Mouse (Mus musculus) granulocyte monocyte progenitor cell, adult 5-6 weeks (primary cell): ENCODE measurements around the gene Olfml3. TPM values are rescaled to one million over a fixed set of nuclear protein-coding genes. Genes with fewer than 3 reads are reported as not detected.

Experiments used
- ATAC-seq: replicated peaks from 2 replicates; pipeline ENCODE4 v1.8.0; 2016; ENCODE audit warnings: mild to moderate bottlenecking, moderate TSS enrichment, inconsistent platforms; ENCODE audit not compliant: poor library complexity, severe bottlenecking
- total RNA-seq, 2 experiments: library from RNA; stranded (forward) in 1 of 2; stranded (reverse) in 1 of 2; fragments of 200-712, 200-1000 nt in 1 of 2; fragments of >200 nt in 1 of 2; fragmentation: Nextera tagmentation in 1 of 2; gene quantifications; 2 replicates each; pipeline ENCODE4 v1.2.3; 2014 to 2017

Olfml3 gene
- total RNA-seq, 2 experiments from 2014 or later: not detected

GRCm38 (mm10) chr3:103745001-103745770, 7.4 kb upstream of the Olfml3 start:
- peak; percentile 64 for ATAC-seq

DNA sequence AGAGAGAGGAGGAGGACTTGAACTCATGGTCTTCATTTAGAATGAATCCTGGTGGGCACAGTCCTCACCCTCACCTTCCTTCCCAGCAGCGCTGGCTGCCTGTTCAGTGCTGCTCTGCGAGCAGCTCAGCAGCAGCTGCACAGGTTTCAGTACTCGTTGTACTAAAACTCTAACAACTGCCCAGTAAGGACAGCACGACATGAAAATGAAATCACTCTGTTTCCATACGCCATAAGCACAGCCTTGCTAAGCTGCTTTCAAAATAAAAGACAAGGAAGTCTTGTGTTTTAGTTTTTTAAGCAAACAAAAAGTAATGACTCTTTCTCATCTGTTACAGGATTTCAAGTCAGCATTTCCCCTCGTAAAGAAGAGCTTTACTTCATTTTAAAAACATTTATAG, 5.4 kb upstream of the Olfml3 start:
- ATAC-seq: no peak

- peak; percentile 47 for ATAC-seq
Observed at GRCm38 (mm10) chr3:103740342-103740741, 2.5 kb upstream of the Olfml3 start.

DNA sequence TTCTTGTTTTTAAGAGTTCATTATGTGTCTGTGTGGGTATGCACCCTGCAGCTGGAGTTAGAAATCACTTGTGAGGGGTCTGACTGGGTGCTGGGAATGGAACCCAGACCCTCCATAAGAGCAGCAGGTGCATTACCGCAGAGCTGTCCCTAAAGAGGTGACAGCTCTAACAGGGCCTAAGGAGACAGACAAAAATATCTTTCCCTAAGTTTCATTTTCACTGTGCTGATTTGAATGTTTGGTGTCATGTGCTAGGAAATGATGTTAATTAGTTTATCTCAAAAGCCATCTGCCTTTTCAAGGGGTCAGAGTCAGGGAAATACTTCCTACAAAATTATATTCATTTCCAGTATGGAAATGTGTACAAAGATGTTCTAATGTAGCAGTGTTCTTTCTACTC, 1.5 kb upstream of the Olfml3 start, which contains the start of gene Gm10964:
Gm10964 (plus strand) TSS at position 38 of the 400 bp plus-strand sequence.
- no peak for ATAC-seq

- no peak for ATAC-seq
Observed at GRCm38 (mm10) chr3:103737061-103737754, 593 bp downstream of the Olfml3 start.

DNA sequence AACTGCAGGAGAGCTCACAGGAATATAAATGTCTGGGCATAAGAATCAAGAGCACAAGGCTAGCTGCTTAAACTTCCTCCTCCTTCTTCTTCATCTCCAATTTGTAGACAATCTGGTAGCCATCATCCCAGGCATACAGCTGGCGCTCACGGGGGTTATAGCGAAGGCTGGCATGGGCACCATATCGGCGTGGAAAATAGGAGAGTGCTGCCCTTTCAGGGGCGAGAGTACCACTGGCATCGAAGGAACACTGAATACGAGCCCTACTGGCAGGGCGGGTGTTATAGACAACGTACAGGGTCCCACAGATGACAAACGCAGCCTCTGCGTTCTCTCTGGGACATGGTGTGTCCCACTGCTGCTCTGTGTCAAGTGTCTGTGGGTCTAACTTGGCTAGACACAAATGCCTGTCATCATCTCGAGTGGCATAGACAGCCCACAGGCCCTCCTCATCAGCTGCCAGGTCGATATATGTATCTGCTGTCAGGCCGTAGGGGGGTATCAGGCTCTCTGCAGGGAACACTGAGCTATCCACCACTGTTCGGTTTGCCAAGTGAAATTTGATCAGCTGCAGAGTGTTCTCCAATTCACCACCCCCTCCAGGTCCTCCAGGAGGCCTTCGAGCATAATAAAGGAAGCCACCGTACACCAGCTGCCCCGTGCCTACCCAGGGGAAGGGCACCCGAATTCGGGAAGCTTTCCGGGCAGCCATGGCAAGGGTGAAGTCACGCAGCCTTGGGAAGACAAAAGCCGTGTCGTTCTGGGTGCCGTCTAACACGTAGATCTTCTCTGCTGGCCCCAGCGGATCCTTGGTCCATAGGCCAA, 1.8 kb downstream of the Olfml3 start:
- ATAC-seq: no peak

GRCm38 (mm10) chr3:103734696-103735519, 2.9 kb downstream of the Olfml3 start:
- peak; percentile 74 for ATAC-seq

GRCm38 (mm10) chr3:103733799-103734695, 3.8 kb downstream of the Olfml3 start:
- no peak for ATAC-seq

DNA sequence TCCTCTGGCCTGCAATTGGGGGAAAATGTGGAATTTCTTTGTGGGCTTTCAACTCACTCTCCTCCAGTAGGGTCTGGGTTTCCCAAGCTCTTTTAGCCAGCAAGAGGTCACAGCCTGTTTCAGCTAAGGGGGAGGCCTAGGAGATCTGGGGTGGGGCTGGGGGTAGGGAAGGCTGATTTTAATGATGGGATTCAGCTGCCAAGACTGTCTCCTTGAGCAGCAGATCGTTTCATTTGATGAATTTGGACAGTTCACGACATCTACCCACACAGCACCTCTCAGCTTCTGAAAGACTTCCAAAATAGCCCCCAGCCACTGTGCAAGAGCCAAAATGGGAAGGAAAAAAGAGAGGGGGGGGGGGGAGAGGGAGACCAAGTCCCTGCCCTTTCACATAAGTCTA, 4.6 kb downstream of the Olfml3 start:
- ATAC-seq: no peak

- ATAC-seq: no peak
Observed at GRCm38 (mm10) chr3:103732116-103732515, 5.7 kb downstream of the Olfml3 start.

GRCm38 (mm10) chr3:103729850-103730249, 8.0 kb downstream of the Olfml3 start:
- ATAC-seq: no peak

DNA sequence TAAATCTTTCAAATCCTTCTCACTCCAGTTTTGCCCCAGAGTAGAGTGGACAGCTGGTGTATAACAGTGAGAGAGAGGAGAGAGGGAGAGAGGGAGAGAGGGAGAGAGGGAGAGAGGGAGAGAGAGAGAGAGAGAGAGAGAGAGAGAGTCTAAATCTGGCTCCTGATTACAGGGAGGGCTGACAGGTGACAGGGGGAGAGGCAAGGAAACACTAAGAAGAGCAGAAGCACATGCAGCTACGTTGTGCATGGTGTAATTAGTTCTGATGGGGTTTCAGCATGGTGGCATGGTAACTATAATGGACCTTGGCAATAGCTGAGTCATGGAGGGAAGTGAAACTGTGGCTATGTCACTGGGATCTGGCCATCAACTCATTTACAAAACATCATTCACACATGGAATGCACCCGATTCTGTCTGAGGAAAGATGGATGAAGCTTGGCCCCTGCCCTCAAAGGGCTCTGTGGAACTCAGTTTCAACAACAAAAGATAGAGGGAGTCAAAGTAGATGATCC, 9.9 kb downstream of the Olfml3 start:
- ATAC-seq: peak; percentile 98

DNA sequence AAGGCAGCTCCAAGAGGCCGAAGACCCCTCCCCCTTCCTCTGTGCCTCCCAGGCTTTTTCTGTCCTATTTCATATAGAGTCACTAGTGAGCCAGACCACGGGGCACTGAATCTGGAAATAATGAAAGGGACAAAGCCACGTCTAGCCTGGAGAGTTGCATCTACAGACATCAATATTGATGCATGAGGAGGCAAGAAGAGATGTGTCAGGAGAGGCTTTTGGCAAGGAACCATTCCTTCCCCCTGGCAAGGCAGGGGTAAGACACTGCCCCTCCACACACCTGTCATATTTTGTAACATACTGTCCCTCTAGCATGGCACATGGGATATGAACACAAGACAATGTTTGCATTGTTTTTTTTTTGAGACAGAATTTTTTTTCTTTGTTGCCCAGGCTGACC, 11.2 kb downstream of the Olfml3 start:
- no peak for ATAC-seq

- ATAC-seq: no peak
Observed at GRCm38 (mm10) chr3:103724137-103724536, 13.7 kb downstream of the Olfml3 start.

DNA sequence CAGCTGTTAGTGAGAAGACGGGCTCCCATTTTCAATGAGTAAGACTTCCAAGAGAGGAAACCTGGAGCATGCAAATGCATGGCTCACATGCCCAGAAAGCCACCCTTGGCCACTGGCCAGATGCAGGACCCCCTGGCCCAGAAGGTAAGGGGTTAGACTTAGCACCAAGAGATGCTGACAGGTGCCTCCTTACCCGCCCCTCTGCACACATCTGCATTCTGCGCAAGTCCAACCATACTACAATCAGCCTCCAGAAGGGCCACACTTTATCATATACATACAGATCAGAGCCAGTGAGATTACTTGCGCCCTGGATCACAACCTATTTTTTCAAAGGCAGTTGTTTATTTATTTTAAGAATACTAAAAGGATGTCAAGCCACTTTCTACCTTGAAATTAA, 19.1 kb downstream of the Olfml3 start:
- no peak for ATAC-seq

DNA sequence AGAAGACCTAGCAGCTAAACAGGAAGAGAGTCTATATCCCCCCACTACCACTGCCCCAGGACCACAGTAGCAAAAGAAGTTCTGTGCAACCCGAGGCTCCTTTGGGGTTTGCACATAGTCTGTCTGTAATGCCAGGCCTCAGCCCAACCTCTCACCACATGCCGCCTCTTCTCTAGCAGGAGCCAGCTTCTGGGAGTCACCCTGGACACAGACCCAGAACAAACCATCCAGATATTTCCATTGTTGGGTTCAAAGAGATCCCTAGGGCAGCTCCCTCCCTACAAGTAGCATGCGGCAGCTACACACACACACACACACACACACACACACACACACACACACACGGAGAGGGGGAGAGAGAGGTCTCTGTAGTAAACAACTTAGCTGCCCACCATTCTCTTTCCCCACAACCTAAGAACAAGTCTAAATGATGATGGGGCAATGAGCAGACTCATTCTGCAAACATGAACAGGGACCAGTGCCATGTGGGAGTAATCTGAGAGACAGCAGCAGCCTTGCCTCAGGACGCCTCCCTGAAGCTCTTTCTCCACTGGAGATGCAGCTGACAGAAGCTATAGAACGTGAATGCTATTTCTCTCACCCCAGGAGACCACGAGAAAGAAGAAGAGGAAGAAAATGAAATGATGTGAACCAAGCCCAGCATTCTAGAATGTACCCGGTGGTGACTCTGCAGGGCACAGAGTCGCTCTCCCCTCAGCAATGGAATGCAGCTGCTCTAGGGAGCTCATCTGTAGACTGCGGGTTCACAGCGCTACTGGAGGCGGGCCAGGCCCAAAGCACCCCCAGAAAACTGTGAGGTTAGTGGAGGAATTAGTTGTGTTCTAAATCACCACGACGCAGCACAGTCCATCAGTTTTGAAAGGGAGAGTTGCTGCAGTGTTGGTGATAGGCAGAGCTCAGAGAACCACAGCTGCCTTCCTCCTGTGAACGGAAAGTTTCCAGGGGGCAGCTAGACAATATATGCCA, 20.7 kb downstream of the Olfml3 start:
- 0 out of 2 replicates have a peak, but pooled peaks have one; percentile 18 for ATAC-seq
